Mouse (Mus musculus): Measurements from ENCODE around the gene Brinp2.

GRCm38 (mm10) chr1:158255912-158256680, 100.0 kb downstream of the Brinp2 start:
- TF ChIP-seq POLR2A (IDR thresholded peaks at IDR 0.05; ENCODE audit: extremely low read depth, insufficient read depth, low read length) (no peak), CTCF (IDR thresholded peaks at IDR 0.05; ENCODE audit: low read depth, low read length) (no peak)

Data from liver, adult 2 months (tissue).